Mouse (Mus musculus): ENCODE measurements around the gene Rgs16. TPM values are rescaled to one million over a fixed set of nuclear protein-coding genes. Genes with fewer than 3 reads are reported as not detected.

Gene Rgs16
- polyA plus RNA-seq, 1 experiment from 2014 or later: 13.3 TPM

GRCm38 (mm10) chr1:153776257-153776656, 36.1 kb downstream of the Rgs16 start:
- H3K4me3 ChIP-seq (ENCODE audit: low read length): no peak overlapping the region
- H3K4me1 ChIP-seq (ENCODE audit: control insufficient read depth, insufficient read depth, low read depth, low read length): no peaks in the 10 kb centered on the region
- no peak overlapping the region for H3K27ac ChIP-seq (ENCODE audit: low read depth, low read length)
- H3K9ac ChIP-seq (ENCODE audit: low read depth, low read length): no peak overlapping the region
- H3K36me3 ChIP-seq (ENCODE audit: control insufficient read depth, insufficient read depth, low read length): no peaks in the 10 kb centered on the region
- WGBS: 84% methylated on average over 7 of the region's 7 CpGs
- H3K4me2 ChIP-seq (ENCODE audit: low read length): no peak overlapping the region
- no peaks in the 10 kb centered on the region for H3K9me3 ChIP-seq (ENCODE audit: control insufficient read depth, low read length)
- H3K27me3 ChIP-seq (replicated peaks; ENCODE audit: control insufficient read depth, insufficient read depth, low read length): no peaks in the 10 kb centered on the region
- no peak for ATAC-seq

GRCm38 (mm10) chr1:153778205-153778604, 38.1 kb downstream of the Rgs16 start:
- ATAC-seq: no peak
- H3K27me3 ChIP-seq (replicated peaks; ENCODE audit: control insufficient read depth, insufficient read depth, low read length): no peaks in the 10 kb centered on the region
- no peak overlapping the region for H3K9ac ChIP-seq (ENCODE audit: low read depth, low read length)
- H3K27ac ChIP-seq (ENCODE audit: low read depth, low read length): no peak overlapping the region
- H3K9me3 ChIP-seq (ENCODE audit: control insufficient read depth, low read length): no peaks in the 10 kb centered on the region
- H3K4me2 ChIP-seq (ENCODE audit: low read length): no peak overlapping the region
- H3K4me1 ChIP-seq (ENCODE audit: control insufficient read depth, insufficient read depth, low read depth, low read length): no peaks in the 10 kb centered on the region
- H3K4me3 ChIP-seq (ENCODE audit: low read length): no peak overlapping the region
- 94% methylated on average over 10 of the region's 10 CpGs for WGBS
- no peaks in the 10 kb centered on the region for H3K36me3 ChIP-seq (ENCODE audit: control insufficient read depth, insufficient read depth, low read length)

GRCm38 (mm10) chr1:153783339-153783738, 43.2 kb downstream of the Rgs16 start:
- Histone ChIP-seq H3K4me2 (ENCODE audit: low read length) (no peak overlapping the region), H3K9ac (ENCODE audit: low read depth, low read length) (no peak overlapping the region), H3K4me3 (ENCODE audit: low read length) (no peak overlapping the region), H3K36me3 (ENCODE audit: control insufficient read depth, insufficient read depth, low read length) (no peaks in the 10 kb centered on the region), H3K27ac (ENCODE audit: low read depth, low read length) (no peak overlapping the region), H3K27me3 (replicated peaks; ENCODE audit: control insufficient read depth, insufficient read depth, low read length) (no peaks in the 10 kb centered on the region), H3K4me1 (ENCODE audit: control insufficient read depth, insufficient read depth, low read depth, low read length) (no peaks in the 10 kb centered on the region), H3K9me3 (ENCODE audit: control insufficient read depth, low read length) (no peaks in the 10 kb centered on the region)
- 24% methylated on average over 1 of the region's 1 CpGs for WGBS
- ATAC-seq: no peak

- H3K36me3 ChIP-seq (ENCODE audit: control insufficient read depth, insufficient read depth, low read length): no peaks in the 10 kb centered on the region
- ATAC-seq: no peak
- 71% methylated on average over 4 of the region's 4 CpGs for WGBS
- no peak overlapping the region for H3K4me2 ChIP-seq (ENCODE audit: low read length)
- no peak overlapping the region for H3K9ac ChIP-seq (ENCODE audit: low read depth, low read length)
- H3K4me3 ChIP-seq (ENCODE audit: low read length): no peak overlapping the region
- H3K27me3 ChIP-seq (replicated peaks; ENCODE audit: control insufficient read depth, insufficient read depth, low read length): no peaks in the 10 kb centered on the region
- no peak overlapping the region for H3K27ac ChIP-seq (ENCODE audit: low read depth, low read length)
- no peaks in the 10 kb centered on the region for H3K9me3 ChIP-seq (ENCODE audit: control insufficient read depth, low read length)
- no peaks in the 10 kb centered on the region for H3K4me1 ChIP-seq (ENCODE audit: control insufficient read depth, insufficient read depth, low read depth, low read length)
Observed at GRCm38 (mm10) chr1:153785608-153786007, 45.5 kb downstream of the Rgs16 start.

GRCm38 (mm10) chr1:153790708-153791107, 50.6 kb downstream of the Rgs16 start:
- no peak for ATAC-seq
- no peak overlapping the region for H3K9ac ChIP-seq (ENCODE audit: low read depth, low read length)
- H3K27me3 ChIP-seq (replicated peaks; ENCODE audit: control insufficient read depth, insufficient read depth, low read length): no peaks in the 10 kb centered on the region
- H3K36me3 ChIP-seq (ENCODE audit: control insufficient read depth, insufficient read depth, low read length): no peaks in the 10 kb centered on the region
- WGBS: 45% methylated on average over 2 of the region's 2 CpGs
- no peak overlapping the region for H3K4me3 ChIP-seq (ENCODE audit: low read length)
- H3K27ac ChIP-seq (ENCODE audit: low read depth, low read length): no peak overlapping the region
- no peak overlapping the region for H3K4me2 ChIP-seq (ENCODE audit: low read length)
- no peaks in the 10 kb centered on the region for H3K4me1 ChIP-seq (ENCODE audit: control insufficient read depth, insufficient read depth, low read depth, low read length)
- no peaks in the 10 kb centered on the region for H3K9me3 ChIP-seq (ENCODE audit: control insufficient read depth, low read length)

GRCm38 (mm10) chr1:153794241-153794640, 54.1 kb downstream of the Rgs16 start:
- ATAC-seq: no peak
- H3K4me3 ChIP-seq (ENCODE audit: low read length): no peak overlapping the region
- H3K27ac ChIP-seq (ENCODE audit: low read depth, low read length): no peak overlapping the region
- no peaks in the 10 kb centered on the region for H3K36me3 ChIP-seq (ENCODE audit: control insufficient read depth, insufficient read depth, low read length)
- H3K9ac ChIP-seq (ENCODE audit: low read depth, low read length): no peak overlapping the region
- no peaks in the 10 kb centered on the region for H3K27me3 ChIP-seq (replicated peaks; ENCODE audit: control insufficient read depth, insufficient read depth, low read length)
- H3K9me3 ChIP-seq (ENCODE audit: control insufficient read depth, low read length): no peaks in the 10 kb centered on the region
- no peaks in the 10 kb centered on the region for H3K4me1 ChIP-seq (ENCODE audit: control insufficient read depth, insufficient read depth, low read depth, low read length)
- H3K4me2 ChIP-seq (ENCODE audit: low read length): no peak overlapping the region
- WGBS: 82% methylated on average over 3 of the region's 3 CpGs

Other genes with a start within 250 kb of the Rgs16 start
- gene Npl, start 190.3 kb upstream of the Rgs16 start, polyA plus RNA-seq (2015; fragmentation: Nextera tagmentation; extraction: Ambion mirVana): 15.4 and 17.4 TPM in 2 replicates
- gene Rgs8, start 87.3 kb upstream of the Rgs16 start, polyA plus RNA-seq (2015; fragmentation: Nextera tagmentation; extraction: Ambion mirVana): 18.8 and 22.9 TPM in 2 replicates
- gene Rnasel, start 9.1 kb downstream of the Rgs16 start, polyA plus RNA-seq (2015; fragmentation: Nextera tagmentation; extraction: Ambion mirVana): 32.3 and 34.5 TPM in 2 replicates
- gene Rgsl1, start 103.8 kb downstream of the Rgs16 start, polyA plus RNA-seq (2015; fragmentation: Nextera tagmentation; extraction: Ambion mirVana): 0.17 and 0.19 TPM in 2 replicates
- gene Teddm1b, start 134.0 kb downstream of the Rgs16 start, polyA plus RNA-seq (2015; fragmentation: Nextera tagmentation; extraction: Ambion mirVana): 0.26 and 0.41 TPM in 2 replicates
- not detected in 2 replicates for gene Teddm1a, start 151.4 kb downstream of the Rgs16 start, polyA plus RNA-seq (2015; fragmentation: Nextera tagmentation; extraction: Ambion mirVana)
- gene Glul, start 159.6 kb downstream of the Rgs16 start, polyA plus RNA-seq (2015; fragmentation: Nextera tagmentation; extraction: Ambion mirVana): 217 and 248 TPM in 2 replicates
- gene Teddm2, start 159.9 kb downstream of the Rgs16 start, polyA plus RNA-seq (2015; fragmentation: Nextera tagmentation; extraction: Ambion mirVana): 1.4 and 1.5 TPM in 2 replicates

All from hindbrain, embryonic 16.5 days (tissue).